Comparison of ENCODE assay signal across 33 mouse cellular contexts in the genomic region with DNA sequence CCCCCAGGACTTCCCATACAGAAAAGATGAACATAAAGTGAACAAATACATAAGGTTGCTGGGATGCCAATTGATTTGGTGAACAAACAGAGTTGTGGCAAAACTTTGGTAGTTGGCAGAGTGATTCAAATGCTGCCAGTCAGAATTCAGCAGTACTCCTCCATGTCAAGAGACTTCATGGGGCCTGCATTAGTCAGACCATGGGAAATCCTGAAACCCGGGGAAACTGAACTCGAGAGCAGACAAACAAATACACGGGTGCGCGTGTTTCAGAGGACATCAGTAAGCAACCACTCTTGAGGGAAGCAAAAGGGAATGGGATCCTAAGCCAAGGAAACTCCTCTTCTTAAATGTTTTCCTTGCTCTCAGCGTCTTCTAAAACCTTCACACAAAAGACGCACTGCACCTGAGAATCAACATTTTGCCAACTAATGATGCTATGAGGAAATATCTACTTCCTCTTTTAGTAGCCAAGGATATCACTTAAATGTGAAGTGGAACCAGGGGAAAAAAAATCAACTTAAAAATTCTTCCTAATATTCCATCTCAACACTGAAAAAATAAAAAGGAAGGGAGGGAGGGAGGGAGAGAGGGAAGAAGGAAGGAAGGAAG.
DNase-seq lines count a peak whose midpoint lies in the region; ATAC-seq and TF ChIP-seq lines count a peak whose summit lies in the region.
"Had no signal": no experiment of that assay in that cellular context is flagged by ENCODE, and none has a peak within 500 bp of the region (broad histone marks: within the 10 kb centered on the region; RNA-seq: fewer than 3 reads in every experiment).

No protein-coding gene starts in this region.

- TF ChIP-seq POLR2A in MEL (IDR thresholded peaks at IDR 0.05; ENCODE audit: control insufficient read depth in 1 of 2, insufficient read depth in 1 of 2, low read depth in 1 of 2, low read length in 2 of 2, poor library complexity in 1 of 2): no peak

- 90% methylated on average over 7 of the region's 7 CpGs for WGBS in intestine, embryonic 15.5 days

- no peaks in the 10 kb centered on the region for H3K9me3 ChIP-seq in MEL (replicated peaks; ENCODE audit: insufficient read depth, low read length)
- no peaks in the 10 kb centered on the region for H3K9me3 ChIP-seq in intestine, embryonic 15.5 days
- H3K9me3 ChIP-seq: embryonic facial prominence, embryonic 13.5 days; hindbrain, embryonic 13.5 days; limb, embryonic 12.5 days; midbrain, embryonic 10.5 days; midbrain, embryonic 15.5 days; neural tube, embryonic 15.5 days had no signal

- intact Hi-C loops in gastrocnemius, postnatal 36 days (cut with DNase I): no loop called here

- H3K9ac ChIP-seq in MEL (ENCODE audit: control insufficient read depth, low read depth, low read length, poor library complexity, severe bottlenecking): no peak overlapping the region
- no peak overlapping the region for H3K9ac ChIP-seq in intestine, embryonic 15.5 days
- H3K9ac ChIP-seq: embryonic facial prominence, embryonic 13.5 days; hindbrain, embryonic 13.5 days; limb, embryonic 12.5 days; liver, postnatal 0 days; midbrain, embryonic 15.5 days; neural tube, embryonic 15.5 days had no signal

- H3K4me1 ChIP-seq in MEL (ENCODE audit: control insufficient read depth in 1 of 2, insufficient read depth in 2 of 2, low read length in 2 of 2): peaks cover 4 to 5% of the 10 kb centered on the region in 2 experiments; a peak in 3 of 4 replicates
- no peaks in the 10 kb centered on the region for H3K4me1 ChIP-seq in intestine, embryonic 15.5 days (replicated peaks)
- H3K4me1 ChIP-seq: midbrain, embryonic 15.5 days had no signal

- H3K79me2 ChIP-seq in MEL (ENCODE audit: control insufficient read depth, insufficient read depth, low read length, poor library complexity): peaks cover 2% of the 10 kb centered on the region; the same call in 1 of the 2 replicates

- peaks cover 0 to 8% of the 10 kb centered on the region in 2 experiments for H3K36me3 ChIP-seq in MEL (ENCODE audit: control insufficient read depth in 1 of 2, insufficient read depth in 2 of 2, low read length in 2 of 2)
- H3K36me3 ChIP-seq in intestine, embryonic 15.5 days: no peaks in the 10 kb centered on the region
- H3K36me3 ChIP-seq: embryonic facial prominence, embryonic 13.5 days; hindbrain, embryonic 13.5 days; limb, embryonic 12.5 days; midbrain, embryonic 10.5 days; midbrain, embryonic 15.5 days; neural tube, embryonic 15.5 days had no signal

- no peak overlapping the region for H3K4me3 ChIP-seq in MEL (ENCODE audit: control insufficient read depth in 1 of 2, insufficient read depth in 1 of 2, low read depth in 2 of 2, low read length in 2 of 2)
- H3K4me3 ChIP-seq in intestine, embryonic 15.5 days (replicated peaks): no peak overlapping the region
- H3K4me3 ChIP-seq: embryonic facial prominence, embryonic 13.5 days; erythroblast, embryonic 14.5 days; hindbrain, embryonic 13.5 days; layer of hippocampus, adult 2 months; left cerebral cortex, adult 2 months; limb, embryonic 12.5 days; midbrain, embryonic 10.5 days; midbrain, embryonic 15.5 days; neural tube, embryonic 15.5 days had no signal

- no peak for TF ChIP-seq RAD21 in MEL (IDR thresholded peaks at IDR 0.05; ENCODE audit: low read depth, low read length)

- peak in 1 of 2 experiments; percentile 56; a peak in 2 of 4 replicates for TF ChIP-seq EP300 in MEL (IDR thresholded peaks at IDR 0.05; ENCODE audit: low read depth in 1 of 2, low read length in 2 of 2)

- no peaks in the 10 kb centered on the region for H3K27me3 ChIP-seq in MEL (ENCODE audit: control insufficient read depth in 1 of 2, insufficient read depth in 2 of 2, low read length in 2 of 2)
- no peaks in the 10 kb centered on the region for H3K27me3 ChIP-seq in intestine, embryonic 15.5 days (replicated peaks)
- H3K27me3 ChIP-seq: embryonic facial prominence, embryonic 13.5 days; hindbrain, embryonic 13.5 days; limb, embryonic 12.5 days; midbrain, embryonic 15.5 days; neural tube, embryonic 15.5 days; Patski had no signal

- H3K4me2 ChIP-seq in intestine, embryonic 15.5 days (replicated peaks): no peak overlapping the region
- H3K4me2 ChIP-seq: embryonic facial prominence, embryonic 13.5 days; heart, embryonic 11.5 days; hindbrain, embryonic 13.5 days; limb, embryonic 12.5 days; liver, embryonic 11.5 days; midbrain, embryonic 15.5 days; neural tube, embryonic 15.5 days had no signal

- TF ChIP-seq CTCF in MEL (IDR thresholded peaks at IDR 0.05 in 2 of 3, conservative IDR thresholded peaks at IDR 0.05 in 1 of 3; ENCODE audit: control insufficient read depth in 1 of 3, insufficient read depth in 1 of 3, low read depth in 2 of 3, low read length in 3 of 3, poor library complexity in 1 of 3, severe bottlenecking in 1 of 3): no peak

- peak; percentile 83 to 86; a peak in 3 of 4 replicates for ATAC-seq in hematopoietic stem cell, adult 5-6 weeks (replicated peaks in 1 of 2; ENCODE audit: insufficient read depth in 1 of 2, low FRiP score in 2 of 2, low TSS enrichment in 1 of 2, low read depth in 1 of 2, poor library complexity in 2 of 2, severe bottlenecking in 2 of 2)
- no peak for ATAC-seq in intestine, embryonic 15.5 days
- no peak for ATAC-seq in CD4-positive, CD25-positive, alpha-beta regulatory T cell, adult 4 months
- ATAC-seq: forebrain, embryonic 16.5 days; liver, postnatal 0 days; midbrain, embryonic 15.5 days; Patski had no signal

- no peak overlapping the region for H3K27ac ChIP-seq in MEL (ENCODE audit: control insufficient read depth, low read depth, low read length)
- H3K27ac ChIP-seq in intestine, embryonic 15.5 days: no peak overlapping the region
- H3K27ac ChIP-seq: embryonic facial prominence, embryonic 13.5 days; hindbrain, embryonic 13.5 days; layer of hippocampus, adult 2 months; left cerebral cortex, adult 2 months; limb, embryonic 12.5 days; macrophage; midbrain, embryonic 10.5 days; midbrain, embryonic 15.5 days; neural tube, embryonic 15.5 days; stomach, postnatal 0 days had no signal

- DNase-seq in B cell, adult 2 months: peak; percentile 27 to 30
- DNase-seq in MEL (ENCODE audit: low read depth, low spot score): peak; percentile 69
- no peak for DNase-seq in gastrocnemius, postnatal 36 days
- DNase-seq: adrenal gland, postnatal 10 days; cerebellum, adult 11 months; cerebellum, adult 9-10 months; cerebellum, postnatal 36 days; heart, adult 18-20 months; heart, postnatal 36 days; kidney, adult 11 months; kidney, postnatal 36 days; liver, postnatal 0 days; spleen, adult 18-20 months; thymus, adult 18-20 months; thymus, postnatal 4 days had no signal

TF ChIP-seq in MEL, 35 proteins besides CTCF, POLR2A, EP300 and RAD21:
- no peak for TF ChIP-seq USF2 (IDR thresholded peaks at IDR 0.05; ENCODE audit: borderline replicate concordance in 1 of 2, insufficient read depth in 1 of 2, low read depth in 1 of 2, low read length in 2 of 2)
- TF ChIP-seq ZNF384 (IDR thresholded peaks at IDR 0.05; ENCODE audit: low read depth, low read length): 0 out of 2 replicates have a peak, but pooled peaks have one; percentile 33
- TF ChIP-seq RCOR1 (IDR thresholded peaks at IDR 0.05; ENCODE audit: low read depth, low read length): 0 out of 2 replicates have a peak, but pooled peaks have one; percentile 19
- no peak for TF ChIP-seq SMC3 (IDR thresholded peaks at IDR 0.05; ENCODE audit: low read depth, low read length)
- TF ChIP-seq SIN3A (IDR thresholded peaks at IDR 0.05; ENCODE audit: low read length): no peak
- no peak for TF ChIP-seq USF1 (IDR thresholded peaks at IDR 0.05; ENCODE audit: low read depth, low read length)
- no peak for TF ChIP-seq CHD1 (IDR thresholded peaks at IDR 0.05; ENCODE audit: low read depth, low read length)

Comparison
In these comparisons a context has a peak if more than half of its experiments do, and no peak if none do; other contexts are left out.
1. DNase-seq: peak in B cell, adult 2 months (2 of 2) and MEL (single experiment); none in gastrocnemius, postnatal 36 days (0 of 2).
2. ATAC-seq: peak in hematopoietic stem cell, adult 5-6 weeks (2 of 2); none in intestine, embryonic 15.5 days (single experiment) and CD4-positive, CD25-positive, alpha-beta regulatory T cell, adult 4 months (single experiment).